Mouse (Mus musculus) naive thymus-derived CD4-positive, alpha-beta T cell, adult 2 months (primary cell): ENCODE results near the gene Eif3d.

Source experiments
- DNase-seq: peaks from one replicate; pipeline ENCODE4 v3.0.0-alpha.2; 2011; ENCODE audit warnings: low read depth

The Eif3d gene

GRCm38 (mm10) chr15:77952921-77953320 lies 17.7 kb downstream of the Eif3d start:
- DNase-seq = no peak

GRCm38 (mm10) chr15:77949061-77949460 lies 21.6 kb downstream of the Eif3d start:
- DNase-seq = no peak

GRCm38 (mm10) chr15:77945711-77946110 lies 24.9 kb downstream of the Eif3d start:
- DNase-seq = no peak

- DNase-seq = no peak
These were observed 29.1 kb downstream of the Eif3d start for GRCm38 (mm10) chr15:77941563-77941962.

- DNase-seq = no peak
These were observed 32.1 kb downstream of the Eif3d start for GRCm38 (mm10) chr15:77938516-77938915.

- no peak for DNase-seq
These were observed 34.8 kb downstream of the Eif3d start for GRCm38 (mm10) chr15:77935673-77936375.

- DNase-seq = no peak
These were observed 35.6 kb downstream of the Eif3d start for GRCm38 (mm10) chr15:77934968-77935367.

- no peak for DNase-seq
These were observed 36.3 kb downstream of the Eif3d start for GRCm38 (mm10) chr15:77934326-77934725.

GRCm38 (mm10) chr15:77933770-77934169 lies 36.8 kb downstream of the Eif3d start:
- DNase-seq = peak; percentile 94

- DNase-seq = no peak
These were observed 37.4 kb downstream of the Eif3d start for GRCm38 (mm10) chr15:77933222-77933621.

- no peak for DNase-seq
These were observed 39.0 kb downstream of the Eif3d start for GRCm38 (mm10) chr15:77931689-77932016.

- DNase-seq = no peak
These were observed 39.5 kb downstream of the Eif3d start for GRCm38 (mm10) chr15:77930986-77931688.

GRCm38 (mm10) chr15:77929804-77930203 lies 40.8 kb downstream of the Eif3d start:
- DNase-seq = no peak

- peak; percentile 96 for DNase-seq
These were observed 41.8 kb downstream of the Eif3d start, which contains the start of gene Txn2 for GRCm38 (mm10) chr15:77928673-77929331. TSS of gene Txn2 (minus strand) at chr15:77929006.

- DNase-seq = no peak
These were observed 42.5 kb downstream of the Eif3d start for GRCm38 (mm10) chr15:77928091-77928490.

GRCm38 (mm10) chr15:77926921-77927320 lies 43.7 kb downstream of the Eif3d start:
- DNase-seq = no peak

GRCm38 (mm10) chr15:77925195-77925594 lies 45.4 kb downstream of the Eif3d start:
- DNase-seq = no peak

- peak; percentile 32 for DNase-seq
These were observed 47.2 kb downstream of the Eif3d start for GRCm38 (mm10) chr15:77923267-77924035.

- DNase-seq = no peak
These were observed 47.9 kb downstream of the Eif3d start for GRCm38 (mm10) chr15:77922710-77923109.

- DNase-seq = no peak
These were observed 49.0 kb downstream of the Eif3d start for GRCm38 (mm10) chr15:77921636-77922035.

- no peak for DNase-seq
These were observed 49.8 kb downstream of the Eif3d start for GRCm38 (mm10) chr15:77920511-77921462.
